Mouse (Mus musculus): ENCODE measurements around the gene Gm10644.

The Gm10644 gene

GRCm38 (mm10) chr8:83897211-83897610, 57.8 kb downstream of the Gm10644 start:
- in situ Hi-C loops (cut with MboI), result loop anchor here (5.0 kb wide), 2 partner anchors 175 to 240 kb away; no protein-coding TSS in a partner anchor

- in situ Hi-C loops (cut with MboI), result loop anchor here (5.0 kb wide), 2 partner anchors 174 to 239 kb away; no protein-coding TSS in a partner anchor
Observed at GRCm38 (mm10) chr8:83896461-83896860, 58.5 kb downstream of the Gm10644 start.

- in situ Hi-C loops (cut with MboI), result loop anchor here (5.0 kb wide), 2 partner anchors 174 to 239 kb away; no protein-coding TSS in a partner anchor
Observed at GRCm38 (mm10) chr8:83895894-83896293, 59.1 kb downstream of the Gm10644 start.

GRCm38 (mm10) chr8:83893915-83894314, 61.1 kb downstream of the Gm10644 start:
- in situ Hi-C loops (cut with MboI), result no loop called here

- in situ Hi-C loops (cut with MboI), result no loop called here
Observed at GRCm38 (mm10) chr8:83892061-83892460, 62.9 kb downstream of the Gm10644 start.

GRCm38 (mm10) chr8:83888409-83888808, 66.6 kb downstream of the Gm10644 start:
- in situ Hi-C loops (cut with MboI), result no loop called here
